Mouse (Mus musculus): ENCODE data around the gene Pfkfb2.

GRCm38 (mm10) chr1:130683905-130684304 lies 45.1 kb downstream of the Pfkfb2 start:
- TF ChIP-seq CTCF (IDR thresholded peaks at IDR 0.05; ENCODE audit: low read depth) (no peak), EP300 (IDR thresholded peaks at IDR 0.05; ENCODE audit: low read depth) (no peak)

Data from liver, embryonic 14.5 days (tissue).